Mouse (Mus musculus) kidney, postnatal 25 days (tissue): Measurements from ENCODE around the gene Rab40c.

ENCODE experiments used
- DNase-seq, 2 experiments: peaks; one replicate each; pipeline ENCODE4 v3.0.0; 2021; ENCODE audit warnings: mixed read lengths in 2 of 2

The Rab40c gene

DNA sequence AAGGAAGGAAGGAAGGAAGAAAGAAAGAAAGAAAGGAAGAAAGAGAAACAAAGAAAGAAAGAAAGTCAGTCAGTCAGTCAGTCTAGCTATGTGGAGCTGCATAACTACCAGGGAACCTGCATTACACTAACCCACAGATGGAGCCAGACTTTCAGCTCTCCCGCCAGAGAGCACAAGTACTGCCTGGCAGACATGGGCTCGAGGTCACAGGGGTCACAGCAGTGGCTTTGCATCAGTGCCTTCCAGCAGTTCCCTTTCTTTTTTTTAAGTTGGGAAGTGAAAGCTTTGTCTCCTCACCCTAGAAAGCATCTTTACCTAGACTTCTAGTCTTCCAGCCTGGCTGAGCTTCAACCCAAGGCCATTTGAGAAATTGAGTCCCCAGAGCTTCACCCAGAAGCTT lies 24.1 kb downstream of the Rab40c start:
- peak; percentile 73 to 85 for DNase-seq

DNA sequence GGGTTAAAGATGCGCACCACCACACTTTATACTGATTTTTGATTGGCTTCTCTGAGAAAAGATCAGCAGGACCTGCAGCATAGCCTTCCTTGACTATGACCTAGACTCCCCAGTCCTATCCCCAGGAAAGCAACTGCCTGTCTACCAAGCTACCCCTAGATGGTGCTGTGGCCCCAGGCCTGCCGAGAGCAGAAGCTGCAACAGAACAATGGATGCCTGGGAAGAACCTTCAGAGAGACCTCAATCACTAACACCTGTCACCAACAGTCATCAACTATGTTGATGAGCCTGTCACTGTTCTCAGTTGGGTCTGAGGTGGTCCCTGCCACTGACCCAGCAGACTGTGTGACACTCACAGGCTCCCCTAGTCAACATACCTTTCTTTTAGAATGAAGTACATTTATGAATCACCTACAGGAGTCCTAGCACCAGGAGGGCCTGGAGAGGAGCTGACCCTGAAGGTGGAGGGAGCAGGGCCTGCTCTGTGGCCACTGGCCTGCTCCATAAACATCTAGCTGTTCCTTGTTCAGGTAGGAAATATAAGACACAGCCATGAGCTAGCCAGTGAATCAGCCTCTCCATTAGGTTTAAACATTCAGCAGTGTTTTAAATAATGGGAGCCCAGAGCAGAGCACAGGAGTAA lies 25.4 kb downstream of the Rab40c start:
- peak; percentile 80 to 81 for DNase-seq

DNA sequence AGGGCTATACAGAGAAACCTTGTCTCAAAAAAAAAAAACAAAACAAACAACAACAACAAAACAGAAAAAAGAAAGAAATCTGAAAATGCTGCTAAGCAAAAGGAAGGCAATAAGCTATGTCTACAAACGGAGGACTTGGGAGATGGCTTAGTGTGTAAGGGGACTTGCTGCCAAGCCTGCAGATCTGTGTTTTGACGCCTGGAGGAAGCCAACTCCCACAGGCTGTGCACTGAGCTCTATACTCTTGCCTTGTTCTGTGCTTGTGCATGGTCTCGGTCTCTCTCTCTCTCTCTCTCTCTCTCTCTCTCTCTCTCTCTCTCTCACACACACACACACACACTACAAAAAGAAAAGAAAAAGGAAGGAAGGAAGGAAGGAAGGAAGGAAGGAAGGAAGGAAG lies 30.7 kb downstream of the Rab40c start:
- DNase-seq: no peak

DNA sequence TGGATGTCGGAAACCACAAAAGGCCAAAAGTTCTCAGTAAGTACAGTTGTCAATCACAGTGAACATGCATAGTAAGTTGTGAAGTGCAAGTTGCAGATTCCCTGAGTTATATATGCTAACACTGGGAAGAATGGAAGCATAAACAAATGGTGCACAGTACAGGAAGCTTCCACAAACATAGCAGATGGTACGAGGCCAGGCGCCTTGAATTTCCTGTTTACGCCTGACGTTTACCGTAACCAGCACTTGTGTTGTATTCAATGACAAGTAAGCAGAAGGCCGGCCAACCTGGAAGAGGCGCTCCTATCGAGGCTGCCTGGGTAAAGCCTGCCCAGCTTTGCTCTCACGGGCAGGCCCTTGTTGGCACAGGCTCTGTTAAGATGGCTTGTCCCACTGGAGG lies 32.1 kb downstream of the Rab40c start:
- no peak for DNase-seq

DNA sequence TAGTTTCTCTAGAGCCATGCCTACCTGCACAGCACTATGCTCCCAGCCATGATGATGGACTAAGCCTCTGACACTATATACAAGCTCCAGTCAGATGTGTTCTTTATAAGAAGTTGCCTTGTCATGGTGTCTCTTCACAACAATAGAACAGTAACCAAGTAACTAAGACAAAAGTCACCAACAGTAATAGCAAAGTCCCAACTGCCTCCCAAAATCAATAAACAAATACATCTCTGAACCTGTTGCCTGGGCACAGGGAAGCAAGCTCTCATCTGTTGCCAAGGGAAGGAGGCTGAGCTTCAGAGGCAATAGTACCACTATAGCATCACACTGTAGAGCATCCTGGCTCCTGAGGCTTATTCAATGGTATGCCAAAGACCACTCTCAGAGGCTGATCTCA lies 32.7 kb downstream of the Rab40c start:
- DNase-seq: no peak

DNA sequence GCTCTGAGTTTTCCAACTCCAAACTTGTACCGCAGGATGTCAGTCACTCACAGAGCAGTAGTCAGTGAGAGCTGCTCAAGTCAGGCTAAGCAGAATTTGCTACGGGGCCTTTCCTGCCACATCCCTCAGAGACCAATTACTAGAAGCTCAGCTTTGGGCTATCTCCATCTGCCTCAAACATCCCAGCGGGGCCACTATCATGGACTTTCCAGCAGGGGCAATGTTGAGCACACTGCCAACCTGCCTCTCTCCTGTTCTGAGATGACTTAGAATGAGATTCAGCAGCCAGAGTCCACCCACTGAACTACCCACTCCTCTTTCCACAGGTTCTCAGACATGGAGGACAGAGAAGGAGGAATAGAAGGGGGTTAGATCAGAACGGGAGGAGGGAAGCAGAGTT lies 33.9 kb downstream of the Rab40c start:
- DNase-seq: peak in 1 of 2 experiments; percentile 49

DNA sequence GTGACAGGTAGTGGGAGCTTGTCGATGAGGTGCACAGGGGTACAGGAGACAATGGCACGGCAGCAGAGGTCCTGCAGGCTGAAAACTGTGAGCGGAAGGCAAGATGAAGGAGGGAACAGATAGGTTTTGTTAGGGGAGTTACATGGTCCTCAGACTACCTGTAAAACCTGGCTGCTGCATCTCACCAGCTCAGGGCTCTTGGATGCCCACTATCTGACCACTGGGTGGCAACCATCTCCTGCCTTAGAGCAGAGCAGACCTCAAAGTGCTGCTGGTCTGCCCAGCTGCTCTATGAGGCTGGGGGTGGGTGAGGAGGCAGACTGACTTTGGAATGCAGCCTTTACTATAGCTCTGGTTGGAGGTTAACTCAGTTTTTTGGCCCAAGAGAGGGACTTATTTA lies 35.7 kb downstream of the Rab40c start:
- DNase-seq: peak in 1 of 2 experiments; percentile 34

DNA sequence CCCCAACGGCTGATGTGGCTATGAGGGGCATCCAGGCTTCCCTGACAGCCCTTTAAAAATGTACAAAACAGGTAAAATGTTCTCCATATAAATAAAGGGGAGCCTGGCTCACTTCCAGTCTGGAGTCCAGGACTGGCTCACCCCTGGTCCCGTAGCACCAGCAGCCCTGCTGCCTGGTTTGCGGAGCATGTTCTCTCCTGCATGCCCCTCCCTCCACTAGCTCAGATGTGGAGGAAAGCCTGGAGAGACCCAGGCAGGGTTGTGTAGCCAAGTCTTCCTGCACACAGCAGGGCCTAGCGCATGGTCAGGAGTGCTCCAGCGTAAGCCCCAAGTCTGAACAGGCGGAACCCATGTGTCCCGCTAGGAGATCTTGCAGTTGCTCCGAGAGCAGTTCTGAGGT lies 36.3 kb downstream of the Rab40c start:
- no peak for DNase-seq

DNA sequence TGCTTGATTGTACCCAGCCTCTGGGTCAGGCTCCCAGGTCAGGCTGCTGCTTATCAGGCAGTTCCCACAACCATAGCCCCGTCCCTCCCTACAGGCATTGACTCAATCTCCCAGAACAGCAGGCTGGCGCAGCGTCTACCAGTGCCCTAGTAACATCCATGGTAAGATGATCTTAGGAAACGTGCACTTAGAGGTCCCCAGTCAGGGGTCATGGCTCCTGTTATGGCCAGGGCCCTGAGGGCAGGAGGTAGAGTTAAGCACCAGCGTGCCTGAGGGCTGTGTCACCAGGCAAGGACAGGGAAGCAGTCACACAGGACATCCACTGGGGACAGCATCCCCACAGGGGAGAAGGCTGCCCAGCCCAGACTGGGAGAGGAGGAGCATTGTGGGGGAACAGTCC lies 37.2 kb downstream of the Rab40c start:
- peak in 1 of 2 experiments; percentile 46 for DNase-seq

DNA sequence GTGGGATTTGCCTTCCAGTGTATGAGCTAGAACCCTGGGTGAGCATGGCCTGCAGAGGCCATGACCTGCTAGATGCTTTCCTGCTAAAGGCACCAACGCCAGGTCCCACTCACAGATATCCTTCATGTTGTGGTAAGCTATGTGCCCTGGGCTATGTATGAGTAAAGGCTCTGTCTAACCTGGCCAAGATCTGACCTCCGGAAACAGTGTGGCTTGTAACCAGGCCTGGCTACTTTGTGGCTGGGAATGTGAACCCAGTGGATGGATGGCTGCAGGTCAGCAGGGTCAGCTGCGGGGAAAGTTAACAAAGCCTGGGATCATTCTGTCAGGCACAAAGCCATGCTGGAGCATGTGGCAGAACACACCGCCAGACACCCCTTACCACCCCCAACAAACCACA lies 37.8 kb downstream of the Rab40c start:
- DNase-seq: peak in 1 of 2 experiments; percentile 30

DNA sequence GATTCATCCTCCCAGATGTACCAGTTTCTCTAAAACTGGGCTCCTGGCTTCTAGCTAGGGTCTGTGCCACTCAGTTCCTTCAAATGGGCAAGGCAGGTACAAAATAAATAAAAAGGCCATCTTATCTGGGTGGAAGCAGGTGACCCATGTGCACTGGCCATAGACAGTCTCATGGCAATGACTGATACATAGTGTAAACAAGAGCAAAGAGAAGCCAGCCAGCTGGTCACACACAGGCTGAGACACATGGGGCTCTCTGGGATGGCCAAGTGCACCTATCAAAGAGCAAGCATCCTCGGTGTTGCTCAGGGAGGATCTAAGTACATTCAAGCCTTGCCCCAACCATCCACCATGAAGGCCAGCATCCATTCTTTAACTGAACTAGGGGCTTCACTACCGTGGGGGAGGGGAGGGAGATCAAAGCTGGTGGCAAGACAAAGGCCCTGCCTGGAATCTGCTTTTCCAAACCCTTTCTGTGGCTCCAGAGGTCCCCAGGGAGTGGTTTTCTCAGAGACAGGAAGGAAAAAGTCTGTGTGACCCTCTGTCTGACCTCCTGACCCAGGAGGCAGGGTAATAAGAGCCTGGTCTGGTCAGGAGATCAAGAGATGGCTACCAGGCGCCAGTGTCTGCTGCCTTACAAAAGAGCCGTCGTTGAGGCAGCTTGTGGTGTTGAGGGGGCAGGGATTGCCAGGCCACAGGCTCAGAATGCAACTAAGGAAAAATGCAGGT lies 38.5 kb downstream of the Rab40c start:
- peak; percentile 55 to 59 for DNase-seq

DNA sequence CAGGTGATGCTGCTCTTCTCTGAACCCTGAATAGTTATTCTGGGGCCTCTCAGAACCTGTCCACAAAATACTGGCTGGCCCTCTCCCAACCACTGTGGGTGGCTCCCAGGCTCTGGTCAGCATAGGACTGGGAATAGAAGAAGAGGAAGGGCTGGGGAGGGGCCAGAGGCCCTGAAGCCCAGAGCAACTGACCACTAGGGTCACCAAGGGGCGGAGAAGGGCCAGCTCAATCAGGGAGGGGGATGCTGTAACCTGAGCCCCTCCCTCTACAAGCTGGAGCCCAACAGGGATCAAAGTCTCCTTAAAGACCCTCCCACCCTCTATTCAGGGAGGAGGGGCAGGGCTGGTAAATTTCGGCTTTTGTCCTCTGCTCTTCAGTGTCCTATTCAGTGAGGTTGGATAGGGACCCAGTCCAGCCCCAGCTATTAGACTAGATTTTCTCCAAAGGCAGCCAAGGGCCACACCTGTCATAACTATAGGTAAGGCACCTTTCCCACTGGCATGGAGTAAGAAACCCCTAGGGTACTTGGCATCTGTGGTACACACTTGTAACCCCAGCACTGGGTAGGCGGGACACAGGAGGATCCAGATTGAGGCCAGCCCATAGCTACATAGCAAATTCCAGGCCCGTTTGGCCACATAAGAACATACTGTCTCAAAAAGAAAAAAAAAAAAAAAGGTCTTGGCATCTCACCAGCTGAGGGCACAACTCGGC lies 39.2 kb downstream of the Rab40c start, which contains the start of gene Wfikkn1:
TSS of gene Wfikkn1 (minus strand) at position 663 of the 715 bp plus-strand sequence.
- DNase-seq: peak in 1 of 2 experiments; percentile 62

DNA sequence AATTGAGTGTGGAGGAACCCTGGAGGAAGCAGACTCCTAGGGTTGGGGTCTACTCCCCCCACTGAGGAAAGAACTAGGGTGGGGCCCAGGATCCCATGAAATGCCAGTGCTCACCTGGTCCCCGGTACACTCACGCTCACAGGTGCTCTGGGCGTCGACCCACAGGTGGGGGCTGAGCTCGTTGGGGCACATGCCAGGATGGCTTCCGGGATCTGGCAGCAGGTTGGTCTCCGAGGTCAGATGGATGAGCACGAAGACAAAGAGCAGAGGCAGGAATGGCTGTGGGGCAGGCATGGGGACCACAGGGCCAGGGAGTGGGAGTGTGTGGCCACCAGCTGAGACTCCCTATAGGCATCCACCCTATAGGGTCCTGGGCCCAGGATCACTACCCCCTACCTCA lies 39.8 kb downstream of the Rab40c start:
- DNase-seq: peak in 1 of 2 experiments; percentile 58

DNA sequence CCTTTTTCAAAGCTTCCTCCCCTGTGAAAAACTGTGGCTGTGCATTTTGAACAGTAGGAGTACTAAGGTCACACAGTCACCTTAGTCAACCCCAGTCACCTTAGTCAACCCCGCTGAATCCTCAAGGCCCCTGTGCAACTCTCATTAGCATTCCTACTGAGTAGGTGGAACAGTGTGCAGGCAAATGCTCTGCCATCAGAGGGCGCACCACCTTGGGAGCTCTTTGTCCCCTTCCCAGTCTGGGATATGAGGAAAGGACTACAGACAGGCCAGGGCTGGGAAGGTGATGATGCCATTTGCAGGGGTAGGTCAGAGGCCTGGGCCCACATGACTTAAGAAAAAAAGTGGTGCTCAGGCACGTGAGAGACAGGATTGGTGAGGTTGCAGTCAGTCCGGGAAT lies 40.3 kb downstream of the Rab40c start:
- DNase-seq: peak; percentile 81 to 89

DNA sequence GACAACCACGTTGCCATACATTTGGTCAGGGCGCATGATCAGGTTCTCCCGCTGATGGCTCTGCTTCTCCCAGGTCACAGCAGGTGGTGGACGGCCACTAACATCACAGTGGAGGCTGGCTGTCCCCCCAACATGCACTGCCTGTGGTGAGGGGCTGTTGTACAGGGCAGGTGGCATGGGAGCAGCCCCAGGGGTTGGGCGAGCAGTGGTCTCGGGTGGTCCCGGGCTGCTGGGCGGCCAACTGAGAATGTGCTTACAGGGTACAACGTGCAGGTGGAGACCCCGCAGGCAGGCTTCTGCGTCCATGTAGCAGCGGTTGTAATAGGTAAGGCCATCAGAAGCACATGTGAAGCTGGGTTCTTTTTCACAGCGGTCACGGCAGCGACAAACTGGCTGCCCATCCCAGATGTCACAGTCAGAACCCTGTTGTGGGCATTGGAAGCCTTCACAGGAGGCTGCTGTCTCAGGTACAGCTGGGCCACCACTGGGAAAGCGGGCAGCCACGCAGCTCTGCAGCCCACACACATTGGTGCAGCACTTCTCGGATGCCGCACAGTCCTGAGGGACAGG lies 40.8 kb downstream of the Rab40c start:
- DNase-seq: peak in 1 of 2 experiments; percentile 45

DNA sequence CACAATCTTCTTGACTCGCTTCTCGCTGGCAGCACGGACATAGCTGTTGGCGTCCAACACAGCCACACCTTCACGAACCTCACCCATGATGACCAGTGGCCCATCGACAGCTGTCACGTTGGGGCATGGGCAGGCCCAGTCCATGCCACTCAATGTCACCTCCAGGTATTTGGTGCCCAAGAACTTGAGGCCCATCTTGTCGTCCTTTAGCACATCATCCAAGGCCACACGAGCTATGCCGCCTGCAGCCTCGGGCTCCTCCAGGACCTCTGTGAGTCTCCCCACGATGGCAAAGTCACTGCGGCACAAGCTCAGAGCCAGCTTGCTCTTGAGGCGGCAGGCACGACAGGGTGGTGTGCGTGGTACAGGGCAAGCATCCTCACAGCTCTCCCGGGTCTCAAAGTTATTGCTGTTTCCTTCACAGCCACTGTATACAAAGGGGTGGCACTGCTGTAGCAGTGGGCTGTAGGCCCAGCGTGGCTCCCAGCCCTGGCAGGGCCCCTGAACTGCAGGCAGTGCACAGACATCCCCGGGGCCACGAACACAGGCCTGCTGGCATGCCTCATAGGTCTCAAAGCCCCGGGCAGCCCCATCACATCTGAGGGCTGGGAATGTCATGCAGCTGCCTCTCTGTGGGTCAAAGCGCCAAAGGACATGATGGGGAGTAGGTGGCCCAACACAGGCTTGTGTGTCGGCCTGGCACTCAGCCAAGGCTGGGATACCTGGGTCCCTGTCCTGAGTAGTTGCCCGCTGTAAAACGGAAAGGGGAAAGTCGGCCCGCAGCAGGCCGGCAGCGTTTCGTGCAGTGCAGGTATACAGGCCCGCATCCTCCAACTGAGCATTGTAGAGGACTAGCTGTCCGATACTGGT lies 41.6 kb downstream of the Rab40c start:
- peak in 1 of 2 experiments; percentile 65 for DNase-seq

DNA sequence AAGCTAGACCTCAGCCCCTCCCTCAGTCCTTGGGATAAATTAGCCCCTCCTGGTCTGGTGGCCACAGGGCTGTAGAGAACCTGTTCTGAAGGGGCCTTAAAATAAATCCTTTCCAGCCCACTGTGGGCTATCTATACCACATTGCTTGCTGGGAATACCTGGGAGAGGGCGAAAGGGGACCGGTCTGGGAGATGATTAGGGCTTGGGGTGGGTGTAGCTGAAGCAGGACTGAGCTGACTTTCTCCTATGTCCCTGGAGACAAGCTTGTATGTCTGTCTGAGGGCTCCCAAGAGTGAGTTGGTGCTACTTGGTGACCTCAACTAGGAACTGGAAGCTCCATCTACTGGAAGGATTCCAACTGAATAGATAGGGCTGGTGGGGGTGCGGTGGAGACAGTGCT lies 42.5 kb downstream of the Rab40c start:
- DNase-seq: no peak

DNA sequence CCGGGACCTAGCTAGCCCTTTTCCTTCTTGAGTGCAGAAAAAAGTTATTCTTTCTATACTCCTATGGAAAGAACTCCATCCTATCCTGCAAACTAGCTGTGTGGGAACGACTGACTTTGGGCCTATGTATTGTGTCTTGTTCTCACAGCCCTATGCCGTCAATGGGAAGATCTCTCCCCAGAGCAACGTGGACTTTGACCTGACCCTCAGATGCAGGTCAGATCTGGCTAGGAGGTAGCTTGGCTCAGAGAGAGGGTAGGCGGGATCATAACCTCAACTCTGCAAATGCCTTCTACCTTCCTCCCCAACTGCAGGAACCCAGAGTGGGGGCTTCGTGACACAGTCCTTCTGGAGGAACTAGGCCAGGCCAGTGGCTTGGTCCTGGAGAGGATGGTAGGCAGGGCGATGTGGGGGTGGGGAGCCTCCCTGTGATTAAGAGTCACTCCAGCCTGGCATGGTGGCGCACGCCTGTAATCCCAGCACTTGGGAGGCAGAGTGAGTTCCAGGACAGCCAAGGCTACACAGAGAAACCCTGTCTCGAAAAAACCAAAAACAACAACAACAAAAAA lies 43.1 kb downstream of the Rab40c start:
- DNase-seq: peak; percentile 81 to 89

DNA sequence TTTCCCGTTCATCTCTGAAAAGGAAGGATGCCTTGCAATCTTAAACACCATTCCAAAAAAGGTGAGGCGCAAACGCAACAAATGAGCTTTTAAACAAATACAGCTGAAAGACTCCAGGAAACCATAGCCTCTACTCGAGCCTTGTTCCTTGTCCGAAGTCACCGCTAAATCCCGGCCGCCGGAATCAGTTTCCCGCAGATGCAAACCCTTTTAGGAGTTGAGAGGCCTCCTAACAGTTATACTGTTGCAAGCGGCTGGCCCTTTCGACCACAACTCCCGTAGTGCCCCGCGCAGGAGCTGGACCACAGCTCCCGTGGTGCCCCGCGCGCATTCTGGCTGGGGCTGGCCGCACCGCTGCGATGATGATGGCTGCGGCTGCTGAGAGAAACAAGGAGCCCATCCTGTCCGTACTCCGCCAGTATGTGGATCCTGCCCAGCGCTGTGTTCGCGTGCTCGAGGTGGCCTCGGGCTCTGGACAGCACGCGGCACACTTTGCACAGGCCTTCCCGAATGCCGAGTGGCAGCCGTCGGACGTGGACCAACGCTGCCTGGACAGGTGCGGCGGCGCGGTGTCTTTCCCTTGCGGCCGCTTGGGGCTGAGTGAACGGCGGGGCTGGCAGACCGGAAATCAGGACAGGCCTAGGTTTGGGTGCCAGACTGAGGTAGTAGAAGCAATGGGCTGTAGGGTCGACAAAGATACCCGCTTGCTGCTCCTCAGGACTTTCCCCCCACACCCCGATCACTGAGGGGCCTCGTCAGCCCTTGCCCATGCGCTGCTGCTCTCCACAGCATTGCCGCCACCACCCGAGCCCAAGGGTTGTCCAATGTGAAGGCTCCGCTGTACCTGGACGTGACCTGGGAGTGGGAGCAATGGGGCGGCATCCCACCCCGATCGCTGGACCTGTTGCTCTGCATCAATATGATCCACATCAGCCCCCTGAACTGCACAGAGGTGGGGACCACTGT lies 44.1 kb downstream of the Rab40c start:
- DNase-seq: peak; percentile 92 to 95

DNA sequence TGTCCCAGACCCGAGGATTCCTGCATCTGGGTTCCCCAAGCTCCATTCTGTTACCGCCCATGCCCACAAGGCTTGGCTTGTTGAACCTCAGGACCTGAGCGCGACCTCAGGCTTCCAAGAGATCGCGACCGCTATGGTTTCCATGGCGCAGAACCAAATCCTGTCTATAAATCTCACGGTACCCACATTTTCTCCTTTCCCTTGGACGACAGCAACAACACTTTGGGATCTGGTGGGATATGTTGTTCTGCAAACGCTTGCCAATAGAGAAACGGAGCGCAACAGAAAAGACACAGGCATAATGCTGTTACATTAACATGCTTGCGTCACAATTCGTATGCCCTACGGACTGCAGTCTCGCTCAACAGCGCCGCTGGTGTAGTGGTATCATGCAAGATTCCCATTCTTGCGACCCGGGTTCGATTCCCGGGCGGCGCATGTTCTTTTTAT lies 44.8 kb downstream of the Rab40c start, which contains the start of gene Mettl26:
TSS of gene Mettl26 (plus strand) at position 354 of the 450 bp plus-strand sequence.
- DNase-seq: peak; percentile 91 to 98
